Mouse (Mus musculus): Measurements from ENCODE around the gene Kcp. TPM values are rescaled to one million over a fixed set of nuclear protein-coding genes. Genes with fewer than 3 reads are reported as not detected.
A peak's percentile ranks its signal among the peaks of the same experiment; 100 is the strongest.

Kcp gene
- polyA plus RNA-seq, 1 experiment: 25.7 TPM

GRCm38 (mm10) chr6:29528561-29529443 lies 21.1 kb upstream of the Kcp start:
- Histone ChIP-seq H3K27me3 (replicated peaks; ENCODE audit: control insufficient read depth, insufficient read depth, low read length) (no peaks in the 10 kb centered on the region), H3K36me3 (ENCODE audit: control insufficient read depth, insufficient read depth, low read length) (no peaks in the 10 kb centered on the region), H3K4me1 (ENCODE audit: control insufficient read depth, insufficient read depth, low read length) (peaks cover 3% of the 10 kb centered on the region; the same call in 1 of the 2 replicates), H3K27ac (ENCODE audit: insufficient read depth, low read depth, low read length) (no peak overlapping the region), H3K4me3 (ENCODE audit: insufficient read depth, low read depth, low read length) (peak overlapping the region; percentile 0; the same call in 1 of the 2 replicates)
- 43% methylated on average over 13 of the region's 13 CpGs for WGBS
- no peak for DNase-seq
- TF ChIP-seq CTCF (conservative IDR thresholded peaks at IDR 0.05; ENCODE audit: insufficient read depth, insufficient read length, low read depth, low read length) (no peak), POLR2A (IDR thresholded peaks at IDR 0.05; ENCODE audit: low read depth, low read length) (no peak)

GRCm38 (mm10) chr6:29528165-29528505 lies 20.4 kb upstream of the Kcp start:
- WGBS: 13% methylated on average over 8 of the region's 8 CpGs

GRCm38 (mm10) chr6:29527361-29528164 lies 19.8 kb upstream of the Kcp start:
- TF ChIP-seq CTCF (conservative IDR thresholded peaks at IDR 0.05; ENCODE audit: insufficient read depth, insufficient read length, low read depth, low read length): no peak
- TF ChIP-seq POLR2A (IDR thresholded peaks at IDR 0.05; ENCODE audit: low read depth, low read length): no peak
- Histone ChIP-seq H3K27ac (ENCODE audit: insufficient read depth, low read depth, low read length) (no peak overlapping the region), H3K4me3 (ENCODE audit: insufficient read depth, low read depth, low read length) (peak overlapping the region; percentile 57), H3K27me3 (replicated peaks; ENCODE audit: control insufficient read depth, insufficient read depth, low read length) (no peaks in the 10 kb centered on the region), H3K4me1 (ENCODE audit: control insufficient read depth, insufficient read depth, low read length) (peaks cover 7% of the 10 kb centered on the region; the same call in 1 of the 2 replicates), H3K36me3 (ENCODE audit: control insufficient read depth, insufficient read depth, low read length) (no peaks in the 10 kb centered on the region)
- no peak for DNase-seq
- 9% methylated on average over 34 of the region's 34 CpGs for WGBS

More at GRCm38 (mm10) chr6:29528165-29528505, 20.4 kb upstream of the Kcp start:
- DNase-seq: no peak
- TF ChIP-seq POLR2A (IDR thresholded peaks at IDR 0.05; ENCODE audit: low read depth, low read length): no peak
- Histone ChIP-seq H3K36me3 (ENCODE audit: control insufficient read depth, insufficient read depth, low read length) (no peaks in the 10 kb centered on the region), H3K4me3 (ENCODE audit: insufficient read depth, low read depth, low read length) (0 out of 2 replicates have a peak overlapping the region, but pooled peaks have one; percentile 57), H3K4me1 (ENCODE audit: control insufficient read depth, insufficient read depth, low read length) (peaks cover 3% of the 10 kb centered on the region; the same call in 1 of the 2 replicates), H3K27ac (ENCODE audit: insufficient read depth, low read depth, low read length) (no peak overlapping the region), H3K27me3 (replicated peaks; ENCODE audit: control insufficient read depth, insufficient read depth, low read length) (no peaks in the 10 kb centered on the region)

- DNase-seq: peak; percentile 40
- no peaks in the 10 kb centered on the region for H3K36me3 ChIP-seq (ENCODE audit: control insufficient read depth, insufficient read depth, low read length)
- peaks cover 11% of the 10 kb centered on the region; the same call in 1 of the 2 replicates for H3K4me1 ChIP-seq (ENCODE audit: control insufficient read depth, insufficient read depth, low read length)
- peak within 1 kb of the TSS; percentile 57 for H3K4me3 ChIP-seq (ENCODE audit: insufficient read depth, low read depth, low read length)
- H3K27me3 ChIP-seq (replicated peaks; ENCODE audit: control insufficient read depth, insufficient read depth, low read length): no peaks in the 10 kb centered on the region
- WGBS: 1% methylated on average over 95 of the region's 96 CpGs
- no peak within 1 kb of the TSS for H3K27ac ChIP-seq (ENCODE audit: insufficient read depth, low read depth, low read length)
- TF ChIP-seq POLR2A (IDR thresholded peaks at IDR 0.05; ENCODE audit: low read depth, low read length): no peak
- no peak for TF ChIP-seq CTCF (conservative IDR thresholded peaks at IDR 0.05; ENCODE audit: insufficient read depth, insufficient read length, low read depth, low read length)
Observed at GRCm38 (mm10) chr6:29526281-29527251, 18.8 kb upstream of the Kcp start, which contains the start of gene Irf5. Gene Irf5 (plus strand): TSS chr6:29526625.

- no peaks in the 10 kb centered on the region for H3K27me3 ChIP-seq (replicated peaks; ENCODE audit: control insufficient read depth, insufficient read depth, low read length)
- H3K4me3 ChIP-seq (ENCODE audit: insufficient read depth, low read depth, low read length): no peak overlapping the region
- H3K4me1 ChIP-seq (ENCODE audit: control insufficient read depth, insufficient read depth, low read length): peaks cover 11% of the 10 kb centered on the region; the same call in 1 of the 2 replicates
- no peak overlapping the region for H3K27ac ChIP-seq (ENCODE audit: insufficient read depth, low read depth, low read length)
- TF ChIP-seq CTCF (conservative IDR thresholded peaks at IDR 0.05; ENCODE audit: insufficient read depth, insufficient read length, low read depth, low read length): peak; percentile 44
- TF ChIP-seq POLR2A (IDR thresholded peaks at IDR 0.05; ENCODE audit: low read depth, low read length): no peak
- no peak for DNase-seq
- WGBS: 81% methylated on average over 6 of the region's 6 CpGs
- H3K36me3 ChIP-seq (ENCODE audit: control insufficient read depth, insufficient read depth, low read length): no peaks in the 10 kb centered on the region
Observed at GRCm38 (mm10) chr6:29525256-29525655, 17.5 kb upstream of the Kcp start.

- Histone ChIP-seq H3K4me1 (ENCODE audit: control insufficient read depth, insufficient read depth, low read length) (peaks cover 11% of the 10 kb centered on the region; the same call in 1 of the 2 replicates), H3K4me3 (ENCODE audit: insufficient read depth, low read depth, low read length) (no peak overlapping the region), H3K36me3 (ENCODE audit: control insufficient read depth, insufficient read depth, low read length) (no peaks in the 10 kb centered on the region), H3K27me3 (replicated peaks; ENCODE audit: control insufficient read depth, insufficient read depth, low read length) (no peaks in the 10 kb centered on the region), H3K27ac (ENCODE audit: insufficient read depth, low read depth, low read length) (0 out of 2 replicates have a peak overlapping the region, but pooled peaks have one; percentile 5)
- 59% methylated on average over 6 of the region's 6 CpGs for WGBS
- TF ChIP-seq CTCF (conservative IDR thresholded peaks at IDR 0.05; ENCODE audit: insufficient read depth, insufficient read length, low read depth, low read length): no peak
- TF ChIP-seq POLR2A (IDR thresholded peaks at IDR 0.05; ENCODE audit: low read depth, low read length): no peak
- peak; percentile 69 for DNase-seq
Observed at GRCm38 (mm10) chr6:29524034-29524489, 16.3 kb upstream of the Kcp start.

All from kidney, adult 2 months (tissue).